Mouse (Mus musculus): ENCODE results near the gene Eif5a.

DNA sequence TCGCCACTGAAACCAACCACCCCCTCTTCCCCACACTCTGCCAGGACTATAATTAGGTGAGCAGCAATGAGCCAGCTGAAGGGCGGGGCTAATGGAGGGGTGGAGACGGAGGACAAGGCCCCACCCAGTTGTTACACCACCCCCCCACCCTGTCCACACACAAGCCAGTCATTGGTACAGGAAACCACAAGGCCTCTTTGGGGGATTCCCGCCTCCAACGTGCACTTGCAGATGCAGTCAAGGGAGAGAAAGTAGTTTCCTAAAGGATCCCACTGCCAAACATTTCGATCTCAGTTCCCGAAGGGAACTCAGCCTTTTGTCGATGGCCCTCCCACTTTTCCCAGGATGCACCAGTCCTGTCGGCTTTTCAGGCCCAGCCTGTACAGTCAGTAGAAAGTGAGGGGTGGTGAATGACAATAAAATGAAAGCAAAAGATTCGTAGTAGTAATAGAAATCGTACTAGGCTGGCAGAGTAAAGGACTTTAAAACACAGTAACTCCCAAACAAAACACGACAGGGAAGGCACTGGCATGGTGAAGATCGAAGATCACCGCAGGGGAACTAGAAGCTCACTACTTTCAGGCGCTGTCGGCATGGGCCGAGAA lies 2.0 kb downstream of the Eif5a start:
- TF ChIP-seq GATA1 (IDR thresholded peaks at IDR 0.05; ENCODE audit: borderline replicate concordance, low read length): no peak
- no peak; the same call in 1 of the 2 replicates for TF ChIP-seq FLI1 (IDR thresholded peaks at IDR 0.05; ENCODE audit: low read length)

Data from megakaryocyte, embryonic 14.5 days (primary cell).